Mouse (Mus musculus) lung, postnatal 0 days (tissue): ENCODE measurements around the gene Sfmbt1.

Experiments used
- CTCF ChIP-seq: IDR thresholded peaks from 2 replicates; pipeline ENCODE4 v1.5.1; 2016; ENCODE audit warnings: antibody characterized with exemption, mild to moderate bottlenecking
- EP300 ChIP-seq: IDR thresholded peaks from 2 replicates; pipeline ENCODE4 v1.6.1; 2016; ENCODE audit warnings: antibody characterized with exemption, mild to moderate bottlenecking, control low read depth

GRCm38 (mm10) chr14:30731896-30732295 lies 17.2 kb downstream of the Sfmbt1 start:
- TF ChIP-seq CTCF (no peak), EP300 (no peak)
